Mouse (Mus musculus) erythroid progenitor cell, adult 5-6 weeks (primary cell): ENCODE data around the gene H2al1a. TPM values are rescaled to one million over a fixed set of nuclear protein-coding genes. Genes with fewer than 3 reads are reported as not detected.
"Not testable (repeated sequence)": the region's sequence is repeated elsewhere in the genome, so short reads cannot be mapped to it uniquely, and the experiment has no call there.

Experiments used
- ATAC-seq: replicated peaks from 2 replicates; pipeline ENCODE4 v1.8.0; 2016; ENCODE audit warnings: moderate number of reproducible peaks, mild to moderate bottlenecking, moderate TSS enrichment, inconsistent platforms; ENCODE audit not compliant: poor library complexity, low FRiP score, severe bottlenecking
- total RNA-seq, 2 experiments: library from RNA; stranded (forward) in 1 of 2; stranded (reverse) in 1 of 2; fragments of 150-400 nt in 1 of 2; fragments of 186-747, 209-891 nt in 1 of 2; gene quantifications; 2 replicates each; pipeline versions ENCODE4 v1.2.3 to v1.2.4; 2015 to 2017; ENCODE audit warnings: low replicate concordance in 2 of 2

H2al1a gene
- total RNA-seq, 2 experiments from 2014 or later, result not detected

DNA sequence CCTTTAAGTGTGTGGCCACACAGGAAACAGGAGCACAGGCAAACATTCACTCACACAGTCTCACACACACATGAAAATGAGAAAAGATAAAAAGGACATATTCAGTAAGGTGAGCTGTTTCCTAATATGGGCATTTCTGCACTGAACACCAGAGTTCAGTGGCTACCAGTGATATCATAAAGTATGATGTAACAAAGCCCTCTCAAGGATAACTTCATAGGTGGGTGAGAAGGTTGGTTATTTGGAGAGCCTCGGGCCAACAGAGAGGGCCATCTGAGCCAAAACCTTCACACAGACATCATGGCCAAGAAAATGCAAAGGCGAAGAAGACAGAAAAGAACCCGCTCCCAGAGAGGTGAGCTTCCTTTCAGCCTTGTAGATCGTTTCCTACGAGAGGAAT lies 25.3 kb downstream of the H2al1a start, which contains the start of gene H2al1i:
Gene H2al1i (plus strand): TSS at position 301 of the 400 bp plus-strand sequence.
- ATAC-seq, result not testable (repeated sequence)

- not testable (repeated sequence) for ATAC-seq
Measured at GRCm38 (mm10) chrX:11327522-11327921, 28.5 kb downstream of the H2al1a start, which contains the start of gene H2al1j. TSS of gene H2al1j (plus strand) at chrX:11327822.

DNA sequence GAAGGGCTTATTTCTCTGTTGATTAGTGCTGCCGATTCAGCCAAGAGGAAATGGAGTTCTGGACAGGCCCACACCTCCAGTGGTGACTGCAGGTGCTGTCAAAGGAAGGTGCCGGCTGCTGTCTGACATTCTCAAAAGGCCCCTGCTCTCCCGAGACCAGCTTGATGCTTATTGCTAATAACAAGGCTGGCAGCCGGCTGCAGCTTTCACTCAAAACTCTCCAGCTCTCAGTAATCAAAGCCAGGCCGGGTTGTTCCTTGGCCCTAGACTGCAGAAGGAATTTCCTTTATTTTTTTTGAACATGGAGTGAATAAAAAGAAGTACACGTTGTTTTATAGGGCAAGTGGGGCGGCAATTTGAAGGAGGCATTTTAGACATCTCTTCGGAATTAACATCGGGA lies 46.7 kb downstream of the H2al1a start:
- ATAC-seq, result no peak

DNA sequence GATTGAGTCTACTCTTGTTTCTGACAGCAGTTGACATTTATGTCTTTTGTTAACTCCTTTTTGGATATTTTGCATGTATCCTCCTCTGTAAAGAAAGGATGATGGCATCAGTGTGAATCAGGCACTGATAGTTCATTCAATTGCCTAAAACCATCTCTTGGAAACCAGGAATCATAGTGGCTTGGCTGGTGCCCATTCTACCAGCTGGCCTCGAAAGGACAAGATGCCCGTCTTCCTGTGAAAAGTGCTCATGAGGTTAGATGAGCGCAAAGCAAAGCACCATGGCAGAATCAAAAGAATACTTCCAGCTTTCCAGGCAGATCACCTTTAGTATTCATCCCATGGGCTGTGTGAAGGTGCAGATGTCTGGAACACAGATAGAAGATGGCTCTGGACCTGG lies 47.7 kb downstream of the H2al1a start:
- ATAC-seq, result no peak

Other genes starting within 250 kb of the H2al1a start
- not detected in 2 replicates for gene H2al1b, start 3.2 kb downstream of the H2al1a start, total RNA-seq (2015; ENCODE audit: low replicate concordance)
- gene H2al1b, start 3.2 kb downstream of the H2al1a start, total RNA-seq (2017; ENCODE audit: low replicate concordance), result not detected in 2 replicates
- not detected in 2 replicates for gene H2al1c, start 6.4 kb downstream of the H2al1a start, total RNA-seq (2015; ENCODE audit: low replicate concordance)
- gene H2al1c, start 6.4 kb downstream of the H2al1a start, total RNA-seq (2017; ENCODE audit: low replicate concordance), result not detected in 2 replicates
- gene H2al1d, start 9.6 kb downstream of the H2al1a start, total RNA-seq (2015; ENCODE audit: low replicate concordance), result not detected in 2 replicates
- not detected in 2 replicates for gene H2al1d, start 9.6 kb downstream of the H2al1a start, total RNA-seq (2017; ENCODE audit: low replicate concordance)
- not detected in 2 replicates for gene H2al1e, start 12.7 kb downstream of the H2al1a start, total RNA-seq (2015; ENCODE audit: low replicate concordance)
- not detected in 2 replicates for gene H2al1e, start 12.7 kb downstream of the H2al1a start, total RNA-seq (2017; ENCODE audit: low replicate concordance)
- not detected in 2 replicates for gene H2al1f, start 15.9 kb downstream of the H2al1a start, total RNA-seq (2015; ENCODE audit: low replicate concordance)
- not detected in 2 replicates for gene H2al1f, start 15.9 kb downstream of the H2al1a start, total RNA-seq (2017; ENCODE audit: low replicate concordance)
- gene H2al1g, start 19.0 kb downstream of the H2al1a start, total RNA-seq (2015; ENCODE audit: low replicate concordance), result not detected in 2 replicates
- gene H2al1g, start 19.0 kb downstream of the H2al1a start, total RNA-seq (2017; ENCODE audit: low replicate concordance), result not detected in 2 replicates
- gene H2al1h, start 22.2 kb downstream of the H2al1a start, total RNA-seq (2015; ENCODE audit: low replicate concordance), result not detected in 2 replicates
- not detected in 2 replicates for gene H2al1h, start 22.2 kb downstream of the H2al1a start, total RNA-seq (2017; ENCODE audit: low replicate concordance)
- gene H2al1i, start 25.4 kb downstream of the H2al1a start, total RNA-seq (2015; ENCODE audit: low replicate concordance), result not detected in 2 replicates
- not detected in 2 replicates for gene H2al1i, start 25.4 kb downstream of the H2al1a start, total RNA-seq (2017; ENCODE audit: low replicate concordance)
- gene H2al1j, start 28.6 kb downstream of the H2al1a start, total RNA-seq (2015; ENCODE audit: low replicate concordance), result not detected in 2 replicates
- not detected in 2 replicates for gene H2al1j, start 28.6 kb downstream of the H2al1a start, total RNA-seq (2017; ENCODE audit: low replicate concordance)